Mouse (Mus musculus): Measurements from ENCODE around the gene Prdm16.

Gene Prdm16

DNA sequence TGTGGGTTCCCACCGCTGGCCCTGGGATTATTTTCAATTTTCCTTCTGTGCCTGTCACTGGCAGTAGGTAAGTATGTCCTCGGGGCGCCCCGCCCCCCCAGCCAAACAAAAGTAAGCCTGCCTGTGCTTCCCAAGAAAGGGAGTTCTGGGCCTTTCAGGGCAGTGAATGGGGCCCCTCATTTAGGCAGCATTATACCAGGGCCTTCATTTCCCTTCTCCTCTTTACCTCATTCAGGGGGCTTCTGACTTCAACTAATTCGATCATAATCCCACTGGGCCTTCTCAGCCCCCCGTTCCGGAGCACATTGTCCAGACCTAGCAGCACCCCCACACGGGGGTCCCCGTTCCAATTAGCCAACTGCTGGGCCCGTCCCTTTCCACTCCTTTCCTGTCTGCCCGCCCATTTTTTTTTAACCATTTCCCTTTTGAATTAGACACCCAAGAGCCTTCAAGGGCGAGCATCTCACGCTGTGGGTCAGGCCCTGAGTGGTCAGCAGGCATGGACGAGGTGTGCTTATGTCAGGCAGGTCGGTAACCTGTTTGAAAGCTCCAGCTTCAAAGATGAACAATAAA, 124.1 kb downstream of the Prdm16 start:
- no peak for DNase-seq (ENCODE audit: low spot score)

DNA sequence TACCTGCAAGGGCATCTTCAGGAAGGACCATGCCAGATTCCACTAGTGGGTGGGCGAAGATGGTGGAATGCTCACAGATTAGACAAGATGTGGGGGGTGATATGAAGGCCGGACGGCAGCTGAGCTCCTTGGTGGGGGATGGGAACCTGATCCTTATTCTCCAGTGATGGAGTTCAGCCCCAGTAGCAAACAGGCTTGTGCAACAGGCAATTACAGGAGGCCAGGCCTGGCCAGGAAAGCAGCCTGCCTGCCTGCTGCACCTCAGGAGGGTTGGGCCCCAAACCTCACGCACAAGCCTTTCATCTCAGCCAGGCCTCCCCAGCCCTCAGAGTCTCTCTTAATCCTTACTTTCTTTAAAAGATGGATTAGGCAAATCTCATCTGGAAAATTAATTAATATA, 124.9 kb downstream of the Prdm16 start:
- DNase-seq (ENCODE audit: low spot score), result no peak

DNA sequence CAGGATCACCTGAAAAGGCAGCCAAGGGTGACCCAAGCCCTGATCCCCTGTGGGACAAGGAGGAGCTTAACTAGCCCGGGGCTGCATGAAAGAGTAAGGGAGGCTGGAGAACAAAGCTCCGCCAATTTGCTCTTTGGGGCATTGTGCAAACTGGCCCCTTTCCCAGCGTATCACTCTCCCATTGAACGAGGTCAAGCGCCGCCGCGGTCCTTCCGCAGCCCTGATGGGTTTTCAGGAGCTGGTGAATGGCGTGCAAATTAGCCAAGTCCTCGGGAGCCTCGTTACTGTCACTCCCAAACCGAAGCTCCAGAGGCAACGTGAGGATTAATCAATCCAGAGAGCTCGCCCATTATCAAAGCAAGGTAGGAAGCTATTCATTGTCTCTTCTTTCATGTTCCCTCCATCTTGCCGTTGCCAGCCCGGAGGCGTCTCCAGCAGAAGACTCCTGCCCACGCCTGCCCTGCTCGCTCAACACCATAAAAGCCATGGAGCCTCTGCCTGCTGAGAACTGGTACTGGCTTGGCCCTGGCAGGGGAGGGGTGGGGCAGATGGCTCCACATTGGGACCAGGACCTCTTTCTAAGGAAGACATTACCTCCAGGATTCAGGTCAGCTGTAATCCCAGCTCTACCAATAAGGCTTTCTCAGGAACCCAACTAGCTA, 129.8 kb downstream of the Prdm16 start:
- DNase-seq (ENCODE audit: low spot score), result no peak

DNA sequence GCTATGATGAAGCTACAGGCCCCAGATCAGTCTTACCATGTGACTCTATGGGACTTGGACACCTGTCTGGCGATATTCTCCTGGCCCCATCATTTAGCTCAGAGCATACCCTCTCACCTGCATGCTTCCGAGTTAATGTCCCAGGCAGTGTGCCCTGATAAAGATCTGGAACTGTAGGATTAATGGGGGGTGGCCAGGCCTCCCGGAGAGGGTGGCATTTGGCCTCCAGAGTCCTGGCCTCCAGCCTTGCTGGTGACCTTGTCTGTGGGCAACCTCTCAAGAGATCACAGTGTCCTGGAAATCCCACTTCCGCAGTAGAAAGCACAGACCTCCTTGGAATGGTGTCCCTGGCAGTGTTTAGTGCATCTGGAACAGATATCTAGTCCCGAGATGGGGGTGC, 131.4 kb downstream of the Prdm16 start:
- no peak for DNase-seq (ENCODE audit: low spot score)

DNA sequence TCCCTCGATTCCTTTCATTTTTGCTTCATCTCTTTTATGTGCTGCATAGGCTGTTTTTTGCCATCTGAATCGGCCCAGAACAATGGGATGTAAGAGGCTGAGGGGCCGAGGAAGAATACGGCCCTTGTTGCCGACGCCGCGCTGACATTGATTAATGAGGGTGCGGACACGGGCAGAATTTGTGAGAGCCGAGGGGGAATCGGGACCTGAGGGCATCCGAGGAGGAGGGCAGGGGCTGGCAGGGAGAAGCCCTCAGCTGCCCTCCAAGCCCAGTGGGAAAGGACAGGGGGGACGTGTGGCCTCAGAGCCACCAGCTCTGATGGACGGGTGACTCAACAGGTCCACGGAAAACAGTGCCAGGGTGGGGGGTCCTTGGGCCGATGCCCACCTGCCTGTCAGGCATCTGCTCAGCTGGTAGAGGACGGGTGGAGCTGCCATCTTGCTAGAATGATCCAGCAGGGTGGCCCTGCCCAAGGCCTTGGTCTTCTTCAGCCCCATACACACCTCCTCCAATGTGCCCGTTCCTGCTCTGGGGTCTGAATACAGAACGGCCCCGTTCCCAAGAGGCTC, 133.3 kb downstream of the Prdm16 start:
- DNase-seq (ENCODE audit: low spot score), result no peak

DNA sequence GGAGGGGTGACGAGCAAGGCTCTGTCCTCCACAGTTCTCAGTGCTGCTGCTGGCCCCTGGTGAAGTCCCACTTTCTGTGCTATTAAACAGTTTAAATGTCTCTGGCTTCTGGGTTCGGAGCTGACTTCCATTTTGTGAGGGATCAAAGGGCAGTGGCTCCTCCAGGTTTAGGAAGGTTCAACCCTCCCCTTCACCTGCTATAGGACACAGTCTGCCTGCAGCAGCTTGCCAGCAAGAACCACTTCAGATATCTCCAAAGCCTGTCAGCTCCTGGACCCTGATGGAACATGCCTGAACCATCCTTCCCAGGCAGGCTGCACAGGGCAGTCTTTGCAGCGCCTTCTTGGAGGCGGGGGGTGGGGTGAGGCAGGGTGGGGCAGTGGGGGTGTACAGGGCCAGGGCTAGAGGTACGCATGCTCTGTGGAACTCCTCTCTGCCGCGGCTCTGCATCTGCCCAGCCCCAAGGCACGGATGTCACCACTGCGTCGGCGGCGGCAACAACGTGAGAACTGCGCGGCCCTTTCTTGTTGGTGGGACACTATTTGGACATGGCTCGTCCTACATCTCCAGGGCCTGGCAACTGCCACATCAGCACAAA, 134.2 kb downstream of the Prdm16 start:
- DNase-seq (ENCODE audit: low spot score), result no peak

DNA sequence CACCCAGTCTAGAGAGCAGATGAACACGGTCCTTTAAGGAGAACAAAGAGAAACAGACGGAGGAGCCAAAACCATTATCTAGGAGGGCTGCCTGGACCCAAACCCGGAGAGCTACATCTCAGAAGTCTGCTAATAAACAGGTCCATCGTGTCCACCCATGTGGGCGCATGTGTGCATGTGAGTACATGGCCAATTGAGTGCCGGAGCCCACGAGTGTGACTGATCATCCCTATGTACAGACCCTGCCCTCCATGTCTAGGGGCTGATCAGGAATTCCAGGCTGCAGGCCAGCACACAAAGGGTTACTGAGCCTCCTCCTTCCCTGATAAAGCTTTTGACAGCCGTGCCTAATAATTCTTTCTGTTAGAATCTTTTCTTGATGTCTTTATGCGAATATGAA, 136.0 kb downstream of the Prdm16 start:
- no peak for DNase-seq (ENCODE audit: low spot score)

DNA sequence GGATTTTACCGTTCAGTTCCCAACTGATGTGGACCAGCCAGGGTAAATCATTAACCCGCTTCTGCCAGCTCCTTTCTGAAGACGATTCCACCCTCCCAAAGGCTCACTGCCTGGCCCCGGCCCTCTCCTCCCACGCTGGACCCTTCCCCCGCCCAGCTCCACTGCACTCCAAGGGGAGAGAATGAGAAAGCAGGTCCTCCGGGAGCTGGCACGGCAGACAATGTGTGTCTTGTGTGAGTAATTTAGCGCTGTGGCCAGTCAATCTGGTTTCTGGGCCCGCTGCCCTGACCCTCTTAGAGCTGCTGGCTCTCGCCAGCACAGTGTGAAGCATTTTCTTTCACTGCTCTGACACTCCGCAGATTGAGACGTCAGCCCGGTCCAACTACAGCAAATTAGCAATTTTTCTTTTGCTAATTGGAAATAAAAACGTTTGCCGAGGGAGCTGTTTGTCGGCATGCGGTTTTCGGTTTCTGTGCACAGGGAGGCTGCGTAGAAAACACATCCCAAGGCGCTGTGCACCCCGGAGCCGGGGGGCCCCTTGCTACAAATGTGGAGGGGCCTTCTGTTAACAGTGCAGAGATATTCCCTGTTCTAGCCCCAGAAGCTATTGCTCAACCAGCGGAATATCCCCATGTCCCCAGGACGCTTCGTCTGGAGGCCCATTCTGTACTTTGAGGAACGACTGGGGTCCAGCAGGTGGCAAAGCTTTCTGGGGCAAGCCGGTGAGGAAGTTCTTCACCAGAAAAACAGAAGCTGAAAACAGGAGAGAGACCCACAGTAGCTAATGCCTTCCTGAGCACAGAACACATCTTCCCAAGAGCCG, 136.8 kb downstream of the Prdm16 start:
- DNase-seq (ENCODE audit: low spot score), result peak; percentile 84

DNA sequence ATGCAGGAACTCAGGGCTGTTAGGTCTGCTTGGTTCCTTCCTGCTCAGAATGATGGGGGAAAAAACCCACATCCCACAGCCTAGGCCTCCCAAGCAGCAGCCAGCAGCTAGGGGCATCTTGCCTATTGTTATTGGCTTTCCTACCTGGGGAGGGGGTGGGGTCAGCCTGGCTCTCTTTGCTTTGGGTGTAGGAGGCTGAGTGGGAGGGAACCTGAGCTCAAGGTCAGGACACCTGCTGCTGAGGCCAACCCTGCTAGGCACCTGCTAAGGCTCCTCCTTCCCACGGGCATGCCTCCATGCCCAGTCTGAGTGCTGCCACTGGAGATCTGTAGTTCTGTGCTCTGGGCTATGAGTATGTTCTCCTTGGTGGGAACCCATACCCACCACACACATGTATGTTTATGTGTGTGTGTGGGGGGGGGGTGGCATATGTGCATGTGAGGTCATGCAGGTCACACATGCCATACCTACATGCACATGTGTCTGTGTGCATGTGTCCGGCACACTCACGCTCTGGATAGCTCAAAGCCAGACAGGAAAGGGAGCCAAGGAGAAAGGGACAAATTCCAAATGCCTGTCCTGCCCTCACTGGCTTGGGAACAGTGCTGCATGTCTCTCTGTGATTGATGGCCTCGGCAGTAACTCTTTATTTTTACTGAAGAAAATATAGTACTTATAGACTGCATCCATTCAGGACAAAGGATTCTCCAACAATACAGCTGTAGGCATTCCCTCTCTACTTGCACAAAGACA, 139.1 kb downstream of the Prdm16 start:
- no peak for DNase-seq (ENCODE audit: low spot score)

DNA sequence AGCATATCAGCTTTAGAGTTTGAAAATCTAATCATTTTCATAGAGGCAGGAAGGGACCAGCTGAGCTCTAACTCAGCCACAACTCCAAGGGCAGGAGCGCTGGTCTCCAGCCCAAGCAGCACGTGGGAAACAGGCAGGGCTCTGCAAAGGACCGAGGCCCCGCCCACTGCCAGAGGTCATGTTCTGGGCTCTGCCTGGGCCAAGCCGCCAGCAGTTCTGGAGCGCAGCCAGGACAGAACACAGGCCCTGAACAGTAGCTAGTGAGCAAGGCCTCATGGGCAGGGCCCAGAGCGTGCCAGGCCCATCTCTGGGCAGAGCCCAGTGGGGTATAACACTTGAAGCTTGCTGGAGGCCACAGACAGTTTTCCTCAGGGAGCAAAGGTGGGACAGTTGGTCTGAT, 139.7 kb downstream of the Prdm16 start:
- peak; percentile 92 for DNase-seq (ENCODE audit: low spot score)

DNA sequence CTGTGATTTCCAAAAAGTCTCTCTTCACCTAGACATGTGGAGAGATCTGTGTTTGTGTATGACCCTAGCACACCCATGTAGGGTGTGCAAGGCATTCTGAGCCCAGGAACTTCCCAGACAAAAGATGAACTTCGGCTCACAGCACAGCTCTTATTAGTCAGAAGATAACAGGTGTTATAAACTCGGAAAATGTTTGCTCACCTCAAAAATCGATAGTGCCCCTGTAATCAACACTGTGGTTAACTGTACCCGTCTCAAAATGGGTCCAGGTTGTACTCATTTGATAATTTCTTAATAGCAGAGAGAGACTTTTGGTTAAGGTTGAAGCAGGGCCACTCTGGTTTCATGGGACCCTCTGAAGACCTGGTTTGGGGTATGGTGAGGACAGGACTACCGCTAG, 140.2 kb downstream of the Prdm16 start:
- no peak for DNase-seq (ENCODE audit: low spot score)

DNA sequence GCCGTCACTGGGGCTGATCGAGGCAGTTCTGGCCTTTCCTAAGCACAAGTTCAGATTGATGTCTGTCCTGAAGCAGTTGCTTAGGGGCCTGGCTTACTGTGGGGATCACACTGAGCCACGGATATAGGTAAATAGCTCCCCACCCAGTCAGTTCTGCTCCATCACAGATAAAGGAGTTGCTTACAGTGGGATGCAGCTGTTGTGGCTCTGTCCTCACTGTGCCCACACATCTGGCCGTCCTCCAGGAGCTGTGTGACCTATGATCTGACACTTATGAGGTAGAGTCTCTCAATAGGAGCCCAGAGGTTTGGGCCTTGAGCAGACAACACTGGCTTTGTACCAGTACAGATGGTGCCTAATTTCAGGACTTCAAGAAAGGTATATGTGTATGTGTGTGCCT, 142.7 kb downstream of the Prdm16 start:
- no peak for DNase-seq (ENCODE audit: low spot score)

DNA sequence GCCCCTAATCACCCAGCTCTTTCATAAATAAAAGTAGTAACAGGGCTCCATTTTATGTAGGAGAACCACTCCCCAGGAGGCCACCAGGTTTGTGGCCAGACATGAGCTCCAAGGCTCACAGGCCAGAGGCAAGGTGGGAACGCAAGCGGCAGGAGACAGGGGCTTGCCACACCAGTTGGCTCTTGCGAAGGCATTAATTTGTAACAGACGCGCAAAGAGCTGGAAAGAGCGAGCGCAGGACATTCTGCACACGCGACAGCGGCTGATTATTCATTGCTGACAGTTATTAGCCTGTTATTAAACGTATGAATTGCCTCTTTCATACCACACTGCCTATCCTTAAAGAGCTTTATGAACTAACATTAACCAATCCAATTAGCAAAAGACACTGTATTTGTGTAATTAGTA, 144.0 kb downstream of the Prdm16 start:
- DNase-seq (ENCODE audit: low spot score), result no peak

DNA sequence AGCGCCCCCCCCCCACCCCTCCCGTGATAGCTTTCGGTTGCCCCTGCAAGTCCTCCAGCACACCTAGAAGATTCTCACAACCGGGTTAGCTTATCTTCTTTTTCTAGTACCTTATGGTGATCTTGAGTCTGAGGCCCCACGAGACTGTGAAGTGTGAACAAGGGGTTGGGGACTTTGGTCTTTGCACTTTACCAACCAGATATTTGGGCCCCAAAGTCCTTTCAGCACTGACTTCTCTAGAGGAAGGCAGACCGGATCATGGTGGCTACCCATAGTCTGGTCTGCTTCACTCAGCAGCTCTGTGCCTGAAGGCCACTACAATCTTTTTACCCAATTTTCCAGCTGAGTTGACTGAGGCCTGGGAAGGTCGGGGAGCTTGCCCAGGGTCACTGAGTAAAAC, 144.4 kb downstream of the Prdm16 start:
- no peak for DNase-seq (ENCODE audit: low spot score)

DNA sequence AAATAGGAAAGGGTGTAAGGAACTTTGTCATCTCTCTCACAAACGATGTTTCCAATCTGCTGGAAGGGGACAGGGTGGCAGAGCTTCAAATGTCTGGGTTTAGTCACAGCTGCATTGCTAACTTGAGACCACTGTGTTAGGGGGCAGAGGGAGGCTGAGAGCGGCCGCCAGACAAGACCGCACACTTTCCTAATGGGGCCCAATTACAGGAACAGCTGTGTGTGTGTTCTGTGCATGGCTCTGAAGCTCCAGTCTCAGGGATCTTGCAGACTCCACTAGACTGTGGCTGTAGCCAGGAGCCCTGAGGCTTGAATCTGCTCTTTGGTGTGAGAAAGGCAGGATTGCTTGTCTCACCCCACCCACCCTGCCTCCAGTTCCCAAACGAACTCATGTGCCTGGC, 148.6 kb downstream of the Prdm16 start:
- no peak for DNase-seq (ENCODE audit: low spot score)

DNA sequence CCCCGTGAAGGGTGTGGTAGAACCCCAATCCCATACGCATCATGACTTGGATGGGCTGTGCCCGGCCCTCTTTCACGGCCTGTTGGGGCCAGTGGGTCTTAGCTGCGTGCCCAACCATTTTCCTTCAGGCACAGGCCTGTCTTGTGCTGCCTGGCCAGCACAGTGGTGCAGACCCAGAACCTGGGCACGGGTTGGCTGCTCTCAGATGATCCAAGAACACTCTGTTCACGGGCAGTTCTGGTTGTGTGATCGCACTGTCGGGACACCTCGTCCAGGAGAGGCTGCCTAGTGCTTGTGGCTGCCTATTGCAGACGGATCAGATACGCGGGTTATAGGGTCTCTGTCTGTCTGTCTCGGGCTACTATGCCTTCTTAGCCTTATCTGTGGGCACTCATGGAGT, 154.0 kb downstream of the Prdm16 start:
- no peak for DNase-seq (ENCODE audit: low spot score)

DNA sequence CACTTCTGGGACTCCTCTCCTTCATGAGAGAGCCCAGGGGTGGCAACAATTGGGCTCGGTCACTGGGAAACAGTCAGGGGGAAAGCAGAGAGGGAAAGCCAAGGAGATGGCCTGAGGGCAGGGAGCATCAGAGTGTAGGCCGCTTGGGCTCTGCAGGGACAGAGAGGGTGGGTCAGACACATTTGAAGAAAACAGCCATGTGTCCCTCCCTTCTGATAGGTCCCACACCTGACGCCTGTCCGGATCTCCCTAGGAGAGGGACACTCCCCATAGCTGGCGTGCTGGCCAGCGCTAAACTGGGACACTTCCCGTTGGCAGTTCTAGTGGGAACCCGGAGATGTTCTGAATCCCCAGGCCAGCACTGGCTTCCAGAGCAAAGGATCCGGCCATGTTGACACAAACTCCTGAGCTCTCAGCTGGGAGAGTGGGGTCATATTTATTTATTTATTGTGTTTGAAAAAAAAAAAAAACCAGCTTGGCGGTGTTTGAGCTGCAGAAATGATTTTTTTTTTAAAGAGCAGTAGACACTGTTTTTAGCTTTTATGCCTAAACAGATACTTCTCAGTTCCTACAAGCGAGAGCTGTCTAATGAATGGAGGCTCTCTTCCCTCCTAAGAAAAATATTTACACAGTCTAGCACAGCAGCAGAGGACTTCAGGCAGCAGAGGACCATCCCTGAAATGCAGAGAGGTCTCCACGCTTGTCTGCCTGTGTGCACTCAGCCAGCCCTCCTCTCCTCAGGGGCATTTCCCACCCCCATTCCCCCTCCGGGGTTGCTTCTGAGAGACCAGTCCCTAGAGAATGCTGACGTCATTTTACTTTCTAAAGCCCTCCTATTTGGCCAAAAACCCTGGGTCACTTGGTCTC, 154.7 kb downstream of the Prdm16 start:
- peak; percentile 45 for DNase-seq (ENCODE audit: low spot score)

DNA sequence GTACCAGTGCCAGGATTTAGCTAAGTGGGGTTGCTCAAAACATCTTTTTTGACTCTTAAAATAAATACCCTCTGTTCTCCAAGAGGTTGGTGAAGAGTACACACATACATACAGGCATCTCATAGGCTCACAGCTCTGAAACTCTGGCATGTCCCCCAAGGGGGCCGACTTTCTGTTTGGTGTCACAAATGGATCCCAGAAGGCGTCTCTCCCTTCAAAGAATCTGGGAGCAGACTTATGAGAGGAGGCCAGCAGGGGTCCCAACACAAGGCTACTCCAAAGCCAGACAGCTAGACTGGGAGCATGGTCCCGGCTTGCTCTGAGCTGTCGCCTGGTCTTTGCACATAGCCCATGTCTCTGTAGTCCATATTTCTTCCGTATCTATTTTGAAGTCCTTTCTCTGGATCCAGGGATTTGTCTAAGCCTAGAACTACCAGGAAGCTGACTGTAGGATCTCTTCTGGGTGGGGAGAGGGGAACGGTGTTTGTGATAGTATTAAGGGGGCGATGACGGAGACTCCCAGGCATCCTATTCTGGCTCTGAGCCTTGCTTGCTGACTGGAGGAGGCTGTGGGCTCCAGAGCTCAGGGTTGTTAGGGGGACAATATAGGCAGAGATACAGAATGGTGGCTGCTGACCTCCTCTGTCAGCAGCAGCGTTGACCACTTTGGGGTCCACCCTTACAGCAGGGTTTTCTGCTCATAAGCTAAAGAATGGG, 156.0 kb downstream of the Prdm16 start:
- no peak for DNase-seq (ENCODE audit: low spot score)

DNA sequence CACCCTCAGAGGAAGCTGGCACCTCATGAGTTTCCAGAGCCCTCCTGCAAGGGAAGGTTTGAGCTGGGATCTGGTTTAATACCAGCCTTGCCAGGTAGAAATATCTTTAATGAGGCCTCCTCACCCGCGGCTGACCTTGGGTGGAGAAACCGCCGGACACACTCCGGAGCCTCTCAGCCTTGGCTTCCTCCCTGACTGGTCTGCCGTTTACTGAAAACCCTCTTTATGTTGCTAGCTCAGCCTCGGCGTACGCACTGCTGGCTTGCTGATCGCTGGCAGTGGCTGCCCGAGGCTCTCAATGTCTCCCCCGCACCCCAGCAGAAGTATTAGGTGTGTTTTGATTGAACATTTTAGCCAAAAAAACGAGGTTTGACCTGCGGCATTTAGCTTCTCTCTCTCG, 156.5 kb downstream of the Prdm16 start:
- no peak for DNase-seq (ENCODE audit: low spot score)

DNA sequence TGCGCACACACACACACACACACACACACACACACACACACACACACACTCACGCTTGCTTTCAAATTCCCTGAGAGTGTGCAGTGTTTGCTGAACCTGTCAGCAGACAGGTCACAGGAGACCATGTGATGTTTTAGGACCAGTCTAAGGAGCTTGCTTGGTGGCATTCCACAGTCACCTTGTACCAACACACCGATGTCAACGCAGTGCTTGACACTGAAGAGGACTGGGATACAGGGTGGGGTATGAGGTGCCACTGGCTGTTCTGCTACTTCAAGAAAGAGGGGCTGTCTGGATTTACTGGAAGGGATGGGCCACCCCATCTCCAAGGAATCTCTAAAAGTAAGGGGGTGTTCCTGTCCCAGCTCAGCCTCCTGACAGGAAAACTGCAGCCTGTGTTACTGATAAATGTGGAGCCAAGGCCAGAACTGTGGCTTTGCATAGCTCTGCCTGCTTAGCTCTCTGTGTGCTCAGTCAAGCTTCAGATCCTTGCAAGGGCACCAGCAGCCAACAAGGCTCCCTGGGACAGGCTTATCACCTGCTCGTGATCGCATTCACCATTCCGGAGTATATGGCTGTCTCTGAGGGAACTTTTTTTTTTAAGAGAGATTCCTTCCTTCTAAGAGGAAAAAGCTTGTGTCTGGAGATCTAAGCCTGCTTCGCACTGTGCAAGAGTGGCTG, 157.6 kb downstream of the Prdm16 start:
- DNase-seq (ENCODE audit: low spot score), result peak; percentile 86
